Mouse (Mus musculus) retina, postnatal 7 days (tissue): ENCODE results near the gene Gm29133.

Source experiments
- DNase-seq: peaks from one replicate; pipeline ENCODE4 v3.0.0-alpha.2; 2012; ENCODE audit warnings: low read depth, low spot score

The Gm29133 gene

GRCm38 (mm10) chr3:75747897-75748296, at the start of gene Gm29133:
Gm29133 (plus strand) TSS chr3:75748197.
- DNase-seq, result no peak

DNA sequence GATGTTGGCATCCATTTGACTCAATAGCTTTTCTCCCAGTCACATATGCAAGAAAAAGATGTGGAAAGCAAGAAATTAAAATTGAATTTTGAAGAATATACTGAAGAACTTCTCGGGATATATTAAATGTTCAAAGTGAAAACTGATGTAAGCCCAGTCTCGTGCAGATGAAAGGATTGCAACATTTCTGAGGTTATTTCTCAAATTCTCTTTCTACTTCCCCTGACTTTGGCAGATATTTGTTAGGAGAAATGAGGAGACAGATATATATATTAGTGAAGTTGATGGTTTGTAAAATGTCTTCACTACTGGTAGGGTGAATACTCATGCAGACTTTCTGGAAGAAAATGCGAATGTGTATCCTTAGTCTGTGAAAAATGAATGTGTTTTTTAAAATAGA, 48.9 kb upstream of the Gm29133 start:
- no peak for DNase-seq

DNA sequence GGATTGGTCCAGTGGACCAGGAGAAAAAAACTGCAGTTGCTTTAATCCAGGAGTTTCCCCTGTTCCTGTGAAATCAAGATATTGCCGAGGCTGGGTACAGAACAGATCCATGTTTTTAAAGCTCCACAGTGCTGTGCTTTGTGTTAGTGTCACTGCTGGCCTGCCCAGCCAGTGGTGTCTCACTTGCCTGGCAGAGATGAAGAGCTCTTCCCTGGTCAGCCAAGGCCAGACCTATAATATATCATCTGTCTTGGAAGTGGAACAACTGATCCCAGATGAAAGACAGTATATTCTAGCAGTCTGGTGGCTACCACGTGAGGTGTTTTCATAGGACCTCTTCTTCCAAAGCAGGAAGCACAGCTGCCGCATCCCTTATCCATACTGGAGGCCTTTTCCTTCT, 46.7 kb upstream of the Gm29133 start:
- DNase-seq, result no peak

DNA sequence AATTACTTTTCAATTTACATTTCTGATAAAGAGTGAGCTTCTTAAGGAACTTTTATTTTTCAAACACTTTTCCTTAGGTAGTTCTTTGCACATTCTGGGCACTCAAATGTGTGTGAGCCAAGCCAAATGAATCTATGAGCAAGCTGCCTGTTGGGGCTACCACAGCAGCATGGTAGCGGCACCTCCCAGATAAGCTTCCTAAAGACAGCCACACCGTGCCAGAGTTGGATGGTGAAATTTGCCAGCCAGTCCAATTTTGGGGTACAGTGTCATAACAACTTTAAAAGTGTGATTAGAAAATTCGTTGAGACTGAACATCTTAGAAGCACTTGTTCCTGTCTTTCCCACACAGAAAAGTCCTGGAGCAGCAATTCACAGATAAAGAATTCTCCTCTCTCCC, 41.5 kb upstream of the Gm29133 start:
- no peak for DNase-seq

GRCm38 (mm10) chr3:75713678-75714295, 34.2 kb upstream of the Gm29133 start:
- DNase-seq, result no peak

- DNase-seq, result peak; percentile 9
Observed at GRCm38 (mm10) chr3:75720663-75721062, 27.3 kb upstream of the Gm29133 start.

DNA sequence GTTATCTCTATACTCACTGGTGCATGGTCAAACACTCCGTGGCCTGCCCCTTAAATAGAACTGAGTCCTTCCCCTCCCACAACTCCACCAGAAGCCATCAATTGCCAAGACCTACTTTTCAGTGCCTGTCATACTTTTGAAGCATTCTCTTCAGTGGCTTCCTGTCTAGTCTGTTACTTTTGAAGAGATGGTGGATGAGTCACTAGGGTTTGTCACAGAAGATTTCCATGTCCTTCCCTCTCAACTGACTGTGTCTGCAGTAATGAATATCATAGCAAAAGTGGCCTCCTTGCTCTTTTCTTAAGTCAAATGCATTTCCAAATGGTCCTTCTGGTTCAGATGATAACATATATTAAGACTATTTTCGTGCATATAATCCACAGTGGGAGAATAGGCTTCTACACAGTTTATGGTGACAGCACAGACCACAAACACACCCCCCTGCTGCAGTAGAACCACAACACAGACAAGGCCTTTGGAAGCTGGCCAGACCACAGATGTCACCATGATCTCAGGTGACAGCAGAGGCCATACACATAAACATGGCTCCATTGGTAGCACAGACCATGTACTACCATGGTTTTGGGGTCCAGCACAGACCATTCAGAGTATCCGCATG, 16.9 kb upstream of the Gm29133 start:
- DNase-seq, result no peak

DNA sequence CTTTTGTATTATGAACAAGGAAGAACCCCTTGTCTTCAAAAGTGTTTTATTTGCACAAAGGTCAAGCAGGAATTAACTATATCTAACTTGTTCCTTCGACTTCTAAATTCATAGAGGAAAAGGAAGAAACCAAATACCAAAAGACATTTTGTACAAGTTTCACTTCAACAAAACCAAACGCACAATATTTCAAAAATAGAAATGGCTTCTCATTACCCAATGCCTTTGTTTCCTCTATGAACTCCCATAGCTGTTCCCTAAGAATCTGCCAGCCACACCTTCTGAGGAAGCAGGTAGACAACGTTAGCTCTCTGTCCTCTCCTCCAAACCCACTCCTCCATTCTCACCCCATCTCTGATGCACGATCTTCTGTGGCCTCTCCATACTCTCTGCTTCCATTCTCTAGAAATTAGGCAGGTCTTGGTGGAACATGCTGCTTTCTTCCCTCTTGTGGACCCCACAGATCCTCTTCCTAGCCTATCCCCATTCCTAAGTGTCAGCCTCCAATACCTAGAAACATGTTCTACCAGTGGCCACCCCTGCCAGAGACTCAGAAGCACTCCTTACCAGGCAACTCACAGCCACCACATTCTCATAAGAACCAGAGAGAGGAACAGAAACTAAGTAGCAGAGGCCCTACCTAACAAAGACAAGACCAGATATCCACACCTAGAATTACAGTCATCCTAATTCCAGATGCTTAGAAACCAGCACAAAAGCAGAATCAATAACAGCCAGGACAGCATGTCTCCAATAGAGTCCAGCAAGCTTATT, 4.1 kb upstream of the Gm29133 start:
- DNase-seq, result no peak

DNA sequence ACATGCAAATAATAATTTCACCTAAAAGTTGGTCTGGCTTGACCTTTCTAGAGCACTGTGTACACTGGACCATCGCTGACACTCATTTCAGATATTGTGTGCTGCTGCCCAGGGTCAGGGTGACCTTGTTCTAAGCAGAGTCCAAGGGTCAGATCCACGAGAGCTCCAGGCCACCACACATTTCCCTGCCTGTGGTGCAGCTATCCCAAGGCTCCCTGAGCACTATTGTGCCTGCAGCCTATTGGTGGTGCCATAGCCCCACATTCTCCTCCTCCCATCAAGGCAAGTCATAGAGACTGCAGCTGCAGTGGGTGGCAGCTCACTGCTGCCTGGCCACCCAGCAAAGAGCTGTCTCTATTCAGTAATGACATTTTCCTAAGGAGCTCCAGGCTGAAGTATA, 2.7 kb upstream of the Gm29133 start:
- no peak for DNase-seq

GRCm38 (mm10) chr3:75763351-75763750, 15.4 kb downstream of the Gm29133 start:
- no peak for DNase-seq

- no peak for DNase-seq
Observed at GRCm38 (mm10) chr3:75774253-75774652, 26.3 kb downstream of the Gm29133 start.

GRCm38 (mm10) chr3:75808001-75808400, 60.0 kb downstream of the Gm29133 start:
- DNase-seq, result no peak

DNA sequence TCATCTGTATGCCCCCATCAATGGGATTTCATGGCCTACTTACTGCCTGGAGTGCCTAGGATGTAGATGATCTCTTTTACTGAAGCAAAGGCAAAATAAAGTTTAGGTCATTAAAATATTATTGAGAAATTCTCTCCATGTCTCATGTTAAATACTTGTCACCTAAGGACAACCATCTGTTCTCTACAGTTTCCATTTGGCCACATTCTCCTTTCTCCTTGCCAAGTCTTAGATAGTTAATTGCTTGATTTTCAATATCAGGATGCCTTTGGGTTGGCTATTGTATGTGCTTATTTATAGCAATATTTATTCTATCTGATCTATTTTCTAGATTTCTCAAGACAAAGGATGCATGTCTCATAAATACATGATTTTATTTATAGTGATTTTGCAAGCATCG, 75.9 kb downstream of the Gm29133 start:
- DNase-seq, result no peak

GRCm38 (mm10) chr3:75824458-75824857, 76.5 kb downstream of the Gm29133 start:
- DNase-seq, result no peak

GRCm38 (mm10) chr3:75834827-75835226, 86.8 kb downstream of the Gm29133 start:
- no peak for DNase-seq

DNA sequence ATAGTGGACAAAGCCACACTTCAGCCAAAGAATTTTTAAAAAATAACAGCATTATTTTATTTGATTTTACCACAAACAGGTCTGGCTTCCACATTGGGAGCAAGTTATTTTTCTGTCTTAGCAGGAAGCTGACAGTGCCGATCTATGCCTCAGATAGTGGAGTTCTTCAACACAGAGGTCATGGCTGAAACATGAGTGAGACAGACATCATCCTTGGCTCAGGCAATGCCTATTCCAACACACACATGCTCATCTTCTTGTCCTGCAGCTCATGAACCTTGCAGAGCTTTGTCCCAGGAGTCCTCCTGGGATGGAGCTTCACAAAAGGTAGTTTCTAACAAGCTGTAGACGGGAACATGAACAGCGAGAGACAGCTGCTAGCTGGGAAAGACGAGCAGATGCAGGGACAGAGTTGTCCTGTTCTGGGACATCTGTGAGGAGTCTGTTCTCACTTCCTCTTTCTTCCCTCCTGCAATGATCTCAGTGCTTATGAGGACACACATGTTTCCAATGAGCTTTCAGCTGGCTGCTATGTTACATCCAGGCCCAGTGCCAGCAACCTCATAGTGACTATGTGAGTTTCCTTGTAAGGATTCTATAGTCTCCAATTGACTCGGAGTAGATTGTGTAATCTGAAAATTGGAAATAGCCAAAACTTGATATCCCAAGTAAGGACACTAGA, 87.4 kb downstream of the Gm29133 start:
- no peak for DNase-seq
